Mouse (Mus musculus) hindbrain, postnatal 0 days (tissue): ENCODE measurements around the gene Pabpc4. TPM values are rescaled to one million over a fixed set of nuclear protein-coding genes. Genes with fewer than 3 reads are reported as not detected.
"Not testable (repeated sequence)": the region's sequence is repeated elsewhere in the genome, so short reads cannot be mapped to it uniquely, and the experiment has no call there.

ENCODE experiments used
- ATAC-seq: fragments of 200-750 bp; cut with Nextera tagmentation; 2 replicates; pipeline ENCODE4 v1.8.0; 2017; ENCODE audit warnings: mild to moderate bottlenecking, moderate TSS enrichment, moderate library complexity
- DNase-seq: peaks from one replicate; pipeline ENCODE4 v3.0.0-alpha.2; 2015; ENCODE audit warnings: low spot score
- H3K27ac ChIP-seq: fragments of 300-500 bp; sonication (generic); 2 replicates; pipeline ENCODE4 v1.5.1; 2014; ENCODE audit warnings: mild to moderate bottlenecking
- H3K27me3 ChIP-seq: fragments of 300-500 bp; sonication (generic); 2 replicates; pipeline ENCODE4 v1.6.1; 2014; ENCODE audit warnings: low read length, mixed read lengths; ENCODE audit not compliant: insufficient read depth
- H3K36me3 ChIP-seq: fragments of 300-500 bp; sonication (generic); 2 replicates; pipeline ENCODE4 v1.6.1; 2014; ENCODE audit warnings: low read length, mixed read lengths; ENCODE audit not compliant: insufficient read depth
- H3K4me1 ChIP-seq: fragments of 300-500 bp; sonication (generic); 2 replicates; pipeline ENCODE4 v1.6.1; 2014; ENCODE audit warnings: antibody characterized with exemption, low read length, mixed read lengths; ENCODE audit not compliant: insufficient read depth
- H3K4me2 ChIP-seq: fragments of 300-500 bp; sonication (generic); 2 replicates; pipeline ENCODE4 v1.6.1; 2014; ENCODE audit warnings: low read depth, mild to moderate bottlenecking, low read length, moderate library complexity, mixed read lengths
- H3K4me3 ChIP-seq: fragments of 300-500 bp; sonication (generic); 2 replicates; pipeline ENCODE4 v1.5.1; 2014; ENCODE audit warnings: low read length
- H3K9ac ChIP-seq: fragments of 300-500 bp; sonication (generic); replicated peaks from 2 replicates; pipeline ENCODE4 v1.6.1; 2014; ENCODE audit warnings: mild to moderate bottlenecking, low read length, moderate library complexity, mixed read lengths
- H3K9me3 ChIP-seq: fragments of 300-500 bp; sonication (generic); 2 replicates; pipeline ENCODE4 v1.6.1; 2016; ENCODE audit warnings: low read length, mixed read lengths
- CTCF ChIP-seq: IDR thresholded peaks from 2 replicates; pipeline ENCODE4 v1.5.1; 2016; ENCODE audit warnings: antibody characterized with exemption, control low read depth, low read depth
- WGBS: fragments of 180-500 bp; shearing (Covaris S2); extraction: QIAGEN DNeasy Blood & Tissue Kit; methylation state at CpG from one replicate; pipeline ENCODE4 v1.1.7; 2014; 5-methylcytosine and 5-hydroxymethylcytosine counted together
- polyA plus RNA-seq: library from polyadenylated mRNA; unstranded; fragments of >200 nt; fragmentation: Nextera tagmentation; extraction: Ambion mirVana; gene quantifications from 2 replicates; pipeline ENCODE4 v1.2.1, GENCODE M21; 2015
- total RNA-seq: library from RNA; depleted of rRNA; stranded (reverse); fragments of >200 nt; gene quantifications from 2 replicates; pipeline ENCODE4 v1.2.3, GENCODE M21; 2014

Pabpc4 gene
- total and polyA plus RNA-seq, 2 experiments from 2014 or later = 19.9 to 100 TPM

DNA sequence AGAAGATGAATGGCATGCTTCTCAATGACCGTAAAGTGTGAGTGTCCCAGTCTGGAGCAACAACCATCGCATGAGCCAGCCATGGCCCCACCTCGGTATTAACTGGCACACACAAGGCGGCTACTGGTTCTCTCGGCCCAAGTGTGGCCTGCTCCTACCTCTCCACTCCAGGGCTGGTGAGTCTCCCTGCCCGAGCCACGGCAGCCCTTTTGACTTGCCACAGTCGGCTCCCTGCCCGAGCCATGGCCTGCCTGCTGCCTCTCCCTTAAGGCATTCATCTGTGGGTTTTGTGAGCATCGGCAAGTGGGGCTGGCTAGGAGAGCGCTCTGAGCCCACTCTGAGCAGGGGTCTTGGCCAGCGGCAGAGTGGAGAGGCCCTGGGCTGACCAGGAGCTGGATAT, 26.9 kb downstream of the Pabpc4 start:
- Histone ChIP-seq H3K9me3 (no peaks in the 10 kb centered on the region), H3K4me1 (peaks cover 19% of the 10 kb centered on the region), H3K27me3 (no peaks in the 10 kb centered on the region), H3K27ac (no peak overlapping the region), H3K4me2 (no peak overlapping the region), H3K9ac (no peak overlapping the region), H3K4me3 (no peak overlapping the region), H3K36me3 (peaks cover 48% of the 10 kb centered on the region)
- no peak for TF ChIP-seq CTCF
- ATAC-seq = no peak
- DNase-seq = no peak
- 90% methylated on average over 12 of the region's 12 CpGs for WGBS

DNA sequence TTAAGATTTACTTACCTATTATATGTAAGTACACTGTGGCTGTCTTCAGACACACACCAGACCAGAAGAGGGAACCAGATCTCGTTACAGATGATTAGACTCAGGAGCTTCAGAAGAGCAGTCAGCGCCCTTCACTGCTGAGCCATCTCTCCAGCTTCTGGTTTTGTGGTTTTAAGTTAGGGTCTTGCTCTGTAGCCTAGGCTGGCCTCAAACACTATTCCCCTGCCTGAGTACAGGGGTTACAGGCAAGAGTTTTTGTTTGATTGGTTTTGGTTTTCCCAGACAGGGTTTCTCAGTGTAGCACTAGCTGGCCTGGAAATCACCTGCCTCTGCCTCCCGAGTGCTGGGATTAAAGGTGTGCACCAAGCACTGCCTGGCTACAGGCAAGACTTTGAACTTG, 30.2 kb downstream of the Pabpc4 start:
- no peaks in the 10 kb centered on the region for H3K27me3 ChIP-seq
- 87% methylated on average over 3 of the region's 3 CpGs for WGBS
- no peak overlapping the region for H3K27ac ChIP-seq
- no peaks in the 10 kb centered on the region for H3K4me1 ChIP-seq
- no peak overlapping the region for H3K4me2 ChIP-seq
- TF ChIP-seq CTCF = no peak
- H3K9me3 ChIP-seq = no peaks in the 10 kb centered on the region
- H3K4me3 ChIP-seq = no peak overlapping the region
- DNase-seq (no peak), ATAC-seq (no peak)
- H3K36me3 ChIP-seq = peaks cover 72% of the 10 kb centered on the region
- H3K9ac ChIP-seq = no peak overlapping the region

DNA sequence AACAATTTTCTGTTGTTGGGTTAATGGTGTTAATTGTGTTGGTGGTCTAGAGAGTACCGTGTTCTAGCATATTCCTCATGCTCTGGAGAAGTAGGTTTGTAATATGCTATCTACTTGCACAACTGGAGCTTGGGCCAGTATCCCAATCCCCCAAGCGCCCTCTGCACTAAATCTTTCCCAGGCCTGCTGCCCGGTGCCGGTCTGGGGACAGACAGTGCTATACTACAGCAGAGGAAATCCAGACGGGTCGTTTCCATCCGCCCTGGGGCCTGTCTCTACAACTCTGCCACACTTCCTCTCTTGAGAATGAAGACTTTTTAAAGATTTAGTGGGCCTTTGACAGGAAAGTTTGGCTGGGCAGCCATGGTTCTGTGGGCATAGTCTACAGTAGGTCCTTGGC, 30.8 kb downstream of the Pabpc4 start:
- DNase-seq (no peak), ATAC-seq (no peak)
- no peaks in the 10 kb centered on the region for H3K9me3 ChIP-seq
- H3K4me1 ChIP-seq = no peaks in the 10 kb centered on the region
- H3K36me3 ChIP-seq = peaks cover 78% of the 10 kb centered on the region
- 91% methylated on average over 7 of the region's 7 CpGs for WGBS
- H3K27ac ChIP-seq = no peak overlapping the region
- no peak overlapping the region for H3K4me2 ChIP-seq
- no peak for TF ChIP-seq CTCF
- H3K9ac ChIP-seq = no peak overlapping the region
- no peak overlapping the region for H3K4me3 ChIP-seq
- H3K27me3 ChIP-seq = no peaks in the 10 kb centered on the region

DNA sequence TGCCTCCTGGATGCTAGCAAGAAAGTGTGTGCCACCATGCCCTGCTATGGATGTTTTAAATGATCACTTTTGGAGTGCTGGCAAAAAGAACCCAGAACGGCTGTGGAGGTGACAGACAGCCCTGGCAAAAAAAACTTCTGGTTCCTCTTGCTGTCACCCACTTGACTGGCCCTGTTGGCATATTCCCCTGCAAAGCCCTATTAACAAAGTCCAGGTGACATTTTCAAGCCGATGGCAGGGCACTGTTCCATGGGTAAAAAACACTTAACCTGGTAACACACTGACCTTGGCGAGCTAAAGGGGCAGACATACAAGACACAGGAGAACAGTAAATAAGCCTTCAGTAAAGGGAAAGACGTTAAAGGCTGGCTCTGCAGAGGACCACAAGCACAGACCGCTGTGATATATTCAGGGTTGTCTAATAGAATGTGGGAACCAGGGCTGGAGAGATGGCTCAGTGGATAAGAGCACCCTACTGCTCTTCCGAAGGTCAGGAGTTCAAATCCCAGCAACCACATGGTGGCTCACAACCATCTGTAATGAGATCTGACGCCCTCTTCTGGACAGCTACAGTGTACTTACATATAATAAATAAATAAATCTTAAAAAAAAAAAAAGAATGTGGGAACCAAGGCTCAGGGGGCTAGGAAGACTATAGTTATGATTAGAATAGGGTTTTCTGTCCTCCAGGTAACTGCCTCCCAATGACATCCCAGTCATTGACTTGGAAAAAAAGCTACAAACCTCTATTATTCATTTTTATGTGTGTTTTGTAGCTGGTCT, 31.7 kb downstream of the Pabpc4 start:
- peaks cover 74% of the 10 kb centered on the region for H3K36me3 ChIP-seq
- H3K4me3 ChIP-seq = no peak overlapping the region
- H3K4me1 ChIP-seq = no peaks in the 10 kb centered on the region
- H3K9ac ChIP-seq = no peak overlapping the region
- no peak overlapping the region for H3K4me2 ChIP-seq
- H3K9me3 ChIP-seq = no peaks in the 10 kb centered on the region
- ATAC-seq (no peak), DNase-seq (no peak)
- TF ChIP-seq CTCF = 0 out of 2 replicates have a peak, but pooled peaks have one; percentile 1
- WGBS = 85% methylated on average over 7 of the region's 7 CpGs
- H3K27ac ChIP-seq = no peak overlapping the region
- no peaks in the 10 kb centered on the region for H3K27me3 ChIP-seq

DNA sequence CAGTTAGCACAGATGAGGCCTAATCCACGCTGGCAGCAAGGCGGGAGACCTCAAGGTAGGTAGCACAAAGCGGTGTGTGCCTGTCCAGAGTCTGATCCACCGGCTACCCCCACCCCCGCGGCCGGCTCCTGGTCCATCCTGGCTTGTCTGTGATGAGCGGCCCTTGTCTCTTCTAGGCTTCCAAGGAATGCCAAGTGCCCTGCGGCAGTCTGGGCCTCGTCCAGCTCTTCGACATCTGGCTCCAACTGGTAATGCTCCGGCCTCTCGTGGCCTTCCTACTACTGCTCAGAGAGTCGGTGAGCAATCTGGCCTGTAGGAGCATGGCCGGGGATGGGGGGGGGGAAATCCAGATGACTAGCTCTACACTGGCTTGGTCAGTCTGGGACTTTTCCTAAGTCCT, 32.9 kb downstream of the Pabpc4 start:
- not testable (repeated sequence) for H3K4me3 ChIP-seq, H3K27me3 ChIP-seq, H3K4me2 ChIP-seq, H3K4me1 ChIP-seq, DNase-seq, ATAC-seq, H3K27ac ChIP-seq, H3K9ac ChIP-seq, H3K9me3 ChIP-seq
- 79% methylated on average over 15 of the region's 15 CpGs for WGBS
- H3K36me3 ChIP-seq = peaks cover 69% of the 10 kb centered on the region

DNA sequence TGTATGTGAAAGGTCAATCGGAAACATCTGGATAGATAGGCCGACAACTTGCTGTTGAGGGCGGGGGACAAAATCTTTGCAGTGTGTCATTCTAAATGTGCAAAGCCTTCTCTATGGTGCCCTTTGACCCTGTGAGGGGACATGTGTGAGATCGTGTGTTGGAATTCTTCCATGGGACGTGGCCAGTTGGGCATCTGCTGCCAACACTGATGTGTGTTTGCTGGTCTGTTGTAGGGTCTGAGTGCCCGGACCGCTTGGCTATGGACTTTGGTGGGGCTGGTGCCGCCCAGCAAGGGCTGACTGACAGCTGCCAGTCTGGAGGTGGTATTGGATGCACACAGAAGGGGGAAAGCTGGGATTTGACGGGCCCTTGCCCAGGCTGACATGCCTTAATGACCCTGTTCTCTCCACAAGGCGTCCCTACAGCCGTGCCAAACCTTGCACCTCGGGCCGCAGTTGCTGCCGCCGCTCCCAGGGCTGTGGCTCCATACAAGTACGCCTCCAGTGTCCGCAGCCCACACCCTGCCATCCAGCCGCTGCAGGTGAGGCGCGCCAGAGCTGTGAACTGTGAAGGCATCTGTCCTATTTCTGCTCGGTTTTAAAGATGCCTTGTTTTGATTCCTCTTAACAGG, 33.5 kb downstream of the Pabpc4 start:
- Histone ChIP-seq H3K9me3 (no peaks in the 10 kb centered on the region), H3K4me3 (no peak overlapping the region), H3K9ac (no peak overlapping the region), H3K27ac (no peak overlapping the region), H3K4me1 (no peaks in the 10 kb centered on the region), H3K27me3 (no peaks in the 10 kb centered on the region), H3K36me3 (peaks cover 66% of the 10 kb centered on the region), H3K4me2 (no peak overlapping the region)
- 91% methylated on average over 21 of the region's 21 CpGs for WGBS
- no peak for TF ChIP-seq CTCF
- ATAC-seq (no peak), DNase-seq (no peak)

DNA sequence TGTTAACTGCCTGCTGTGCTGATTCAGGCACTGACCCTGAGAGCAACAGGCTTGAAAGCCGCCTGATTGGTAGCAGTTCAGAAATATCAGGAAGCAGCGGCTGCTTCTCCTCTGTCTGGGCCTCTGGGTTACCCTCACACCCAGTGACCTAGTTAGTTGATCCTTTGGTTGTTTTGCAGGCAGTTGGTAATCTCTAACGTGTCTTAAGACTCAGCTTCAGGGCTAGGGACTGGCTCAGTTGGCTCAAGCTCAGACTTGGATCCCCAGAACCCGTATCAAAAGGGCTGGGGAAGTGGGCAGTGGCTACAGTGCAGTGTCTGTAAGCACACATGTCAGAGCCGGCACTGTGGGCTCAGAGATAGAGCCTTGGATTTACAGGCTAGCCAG, 34.0 kb downstream of the Pabpc4 start:
- DNase-seq (no peak), ATAC-seq (no peak)
- H3K9ac ChIP-seq = no peak overlapping the region
- no peaks in the 10 kb centered on the region for H3K27me3 ChIP-seq
- no peak for TF ChIP-seq CTCF
- H3K4me3 ChIP-seq = no peak overlapping the region
- no peak overlapping the region for H3K27ac ChIP-seq
- H3K36me3 ChIP-seq = peaks cover 61% of the 10 kb centered on the region
- no peaks in the 10 kb centered on the region for H3K9me3 ChIP-seq
- H3K4me2 ChIP-seq = no peak overlapping the region
- WGBS = 83% methylated on average over 5 of the region's 5 CpGs
- H3K4me1 ChIP-seq = no peaks in the 10 kb centered on the region
